Mouse (Mus musculus): ENCODE measurements around the gene Ubtd2. TPM values are rescaled to one million over a fixed set of nuclear protein-coding genes. Genes with fewer than 3 reads are reported as not detected.

Gene Ubtd2
- polyA plus RNA-seq, 1 experiment: 1.6 TPM

DNA sequence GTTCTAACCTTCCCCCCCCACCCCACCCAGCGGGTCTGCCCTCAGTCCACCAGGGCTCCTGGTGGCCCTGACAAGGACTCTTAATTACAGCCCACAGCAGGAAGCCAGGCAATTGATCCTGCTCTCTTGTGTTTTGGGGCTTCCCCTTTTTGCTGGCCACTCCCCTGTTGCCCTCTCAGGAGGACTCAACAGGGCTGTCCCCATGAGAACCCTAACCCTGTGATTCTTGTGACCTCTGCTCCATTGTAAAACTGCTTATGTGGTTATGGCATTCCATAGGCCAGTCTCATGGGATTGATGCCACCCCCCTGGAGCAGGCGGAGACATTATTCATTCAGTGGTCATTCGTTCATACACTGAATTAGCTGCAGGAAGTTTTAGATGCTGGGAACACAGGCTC lies 108.5 kb downstream of the Ubtd2 start:
- H3K36me3 ChIP-seq (ENCODE audit: control insufficient read depth, insufficient read depth, low read length): no peaks in the 10 kb centered on the region
- H3K27ac ChIP-seq (ENCODE audit: insufficient read depth, low read depth, low read length): peak overlapping the region; percentile 96
- H3K27me3 ChIP-seq (ENCODE audit: control insufficient read depth, insufficient read depth, low read length): no peaks in the 10 kb centered on the region
- H3K4me3 ChIP-seq (ENCODE audit: low read depth, low read length): no peak overlapping the region
- peaks cover 67% of the 10 kb centered on the region for H3K4me1 ChIP-seq (ENCODE audit: control insufficient read depth, insufficient read depth, insufficient read length, low read length)
- 18% methylated on average over 3 of the region's 3 CpGs for WGBS
- TF ChIP-seq CTCF (IDR thresholded peaks at IDR 0.05; ENCODE audit: extremely low read depth, insufficient read length, insufficient replicate concordance, low read depth, low read length): no peak
- no peak; the same call in 1 of the 2 replicates for TF ChIP-seq POLR2A (IDR thresholded peaks at IDR 0.05; ENCODE audit: low read depth, low read length)

DNA sequence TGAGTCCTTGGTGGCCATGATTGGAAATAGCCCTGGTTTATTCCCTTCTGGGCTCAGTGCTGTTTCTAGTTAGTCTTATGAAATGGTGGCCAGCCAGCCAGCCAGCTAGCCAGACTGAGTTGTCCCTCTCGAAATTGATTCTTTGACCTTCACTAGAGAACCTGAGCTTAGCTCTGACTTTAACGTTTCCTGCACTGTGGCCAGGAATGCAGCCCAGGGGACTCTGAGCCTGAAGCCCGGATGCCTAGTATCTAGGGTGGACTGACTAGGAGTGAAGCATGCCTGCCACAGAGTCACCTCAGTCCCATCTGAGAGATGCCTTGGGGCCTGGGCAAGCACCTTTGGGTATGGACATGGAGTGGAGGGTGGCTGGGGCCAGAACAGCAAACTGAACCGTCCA lies 109.5 kb downstream of the Ubtd2 start:
- Histone ChIP-seq H3K4me1 (ENCODE audit: control insufficient read depth, insufficient read depth, insufficient read length, low read length) (peaks cover 64% of the 10 kb centered on the region), H3K36me3 (ENCODE audit: control insufficient read depth, insufficient read depth, low read length) (no peaks in the 10 kb centered on the region), H3K4me3 (ENCODE audit: low read depth, low read length) (no peak overlapping the region), H3K27ac (ENCODE audit: insufficient read depth, low read depth, low read length) (peak overlapping the region; percentile 96), H3K27me3 (ENCODE audit: control insufficient read depth, insufficient read depth, low read length) (no peaks in the 10 kb centered on the region)
- 29% methylated on average over 4 of the region's 4 CpGs for WGBS
- no peak for TF ChIP-seq CTCF (IDR thresholded peaks at IDR 0.05; ENCODE audit: extremely low read depth, insufficient read length, insufficient replicate concordance, low read depth, low read length)
- no peak for TF ChIP-seq POLR2A (IDR thresholded peaks at IDR 0.05; ENCODE audit: low read depth, low read length)

DNA sequence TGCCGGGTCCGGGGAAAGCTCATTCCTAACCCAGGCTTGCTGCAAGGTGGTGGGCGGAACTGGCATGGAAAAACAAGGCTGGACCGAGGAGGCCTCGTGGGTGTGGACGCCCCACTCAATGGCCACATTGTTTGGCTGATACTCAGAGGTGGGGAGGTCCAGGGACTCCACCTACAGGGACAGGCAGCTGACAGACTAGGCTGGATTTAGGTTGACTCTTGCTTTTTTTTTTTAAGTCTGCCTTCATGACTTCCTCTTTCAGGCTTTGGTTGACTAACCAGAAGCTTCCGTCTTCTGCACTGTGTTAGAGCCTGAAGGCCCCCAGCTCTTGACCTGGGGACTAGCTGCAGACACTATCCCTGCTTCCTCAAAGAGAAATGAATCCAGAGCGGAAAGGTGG lies 109.9 kb downstream of the Ubtd2 start:
- Histone ChIP-seq H3K27ac (ENCODE audit: insufficient read depth, low read depth, low read length) (peak overlapping the region; percentile 96), H3K4me3 (ENCODE audit: low read depth, low read length) (no peak overlapping the region), H3K27me3 (ENCODE audit: control insufficient read depth, insufficient read depth, low read length) (no peaks in the 10 kb centered on the region), H3K36me3 (ENCODE audit: control insufficient read depth, insufficient read depth, low read length) (no peaks in the 10 kb centered on the region), H3K4me1 (ENCODE audit: control insufficient read depth, insufficient read depth, insufficient read length, low read length) (peaks cover 64% of the 10 kb centered on the region)
- TF ChIP-seq POLR2A (IDR thresholded peaks at IDR 0.05; ENCODE audit: low read depth, low read length) (no peak), CTCF (IDR thresholded peaks at IDR 0.05; ENCODE audit: extremely low read depth, insufficient read length, insufficient replicate concordance, low read depth, low read length) (no peak)
- 33% methylated on average over 8 of the region's 8 CpGs for WGBS

DNA sequence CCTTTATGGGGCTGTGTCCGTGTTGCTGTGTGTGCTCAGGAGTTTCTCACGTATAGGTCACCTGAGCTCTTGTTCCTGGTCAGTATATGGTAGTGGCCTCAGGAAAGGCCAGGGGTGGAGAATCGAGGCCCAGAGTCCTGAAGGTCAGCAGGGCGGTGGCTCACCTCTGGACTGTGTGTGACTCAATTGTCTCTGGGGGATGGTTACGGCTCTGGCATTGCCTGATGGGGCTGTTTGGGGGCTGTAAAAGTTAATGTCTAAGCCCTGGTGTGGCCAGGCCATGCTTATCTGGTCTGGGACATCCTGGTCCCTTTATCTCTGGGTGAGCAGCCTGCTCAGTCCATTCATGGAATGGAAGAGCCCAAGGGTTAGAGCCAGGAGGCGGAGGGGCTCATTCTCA lies 111.0 kb downstream of the Ubtd2 start:
- peaks cover 62% of the 10 kb centered on the region for H3K4me1 ChIP-seq (ENCODE audit: control insufficient read depth, insufficient read depth, insufficient read length, low read length)
- TF ChIP-seq CTCF (IDR thresholded peaks at IDR 0.05; ENCODE audit: extremely low read depth, insufficient read length, insufficient replicate concordance, low read depth, low read length) (no peak), POLR2A (IDR thresholded peaks at IDR 0.05; ENCODE audit: low read depth, low read length) (no peak)
- peak overlapping the region; percentile 96 for H3K27ac ChIP-seq (ENCODE audit: insufficient read depth, low read depth, low read length)
- H3K36me3 ChIP-seq (ENCODE audit: control insufficient read depth, insufficient read depth, low read length): no peaks in the 10 kb centered on the region
- H3K27me3 ChIP-seq (ENCODE audit: control insufficient read depth, insufficient read depth, low read length): no peaks in the 10 kb centered on the region
- WGBS: 69% methylated on average over 6 of the region's 6 CpGs
- H3K4me3 ChIP-seq (ENCODE audit: low read depth, low read length): no peak overlapping the region

Other genes with a start within 250 kb of the Ubtd2 start
- 11.5 and 22.5 TPM in 2 replicates for gene Snrnp25, start 250.0 kb upstream of the Ubtd2 start, polyA plus RNA-seq (2012; rRNA removed)
- 56.7 and 64.4 TPM in 2 replicates for gene Rhbdf1, start 233.1 kb upstream of the Ubtd2 start, polyA plus RNA-seq (2012; rRNA removed)
- gene Mpg, start 228.9 kb upstream of the Ubtd2 start, polyA plus RNA-seq (2012; rRNA removed): 4.9 and 7.5 TPM in 2 replicates
- gene Nprl3, start 187.7 kb upstream of the Ubtd2 start, polyA plus RNA-seq (2012; rRNA removed): 25.1 and 35.7 TPM in 2 replicates
- not detected in 2 replicates for gene Hba-x, start 179.0 kb upstream of the Ubtd2 start, polyA plus RNA-seq (2012; rRNA removed)
- 54.1 and 70.6 TPM in 2 replicates for gene Hba-a1, start 171.9 kb upstream of the Ubtd2 start, polyA plus RNA-seq (2012; rRNA removed)
- gene Hbq1b, start 168.4 kb upstream of the Ubtd2 start, polyA plus RNA-seq (2012; rRNA removed): not detected in 2 replicates
- 106 and 108 TPM in 2 replicates for gene Hba-a2, start 158.9 kb upstream of the Ubtd2 start, polyA plus RNA-seq (2012; rRNA removed)
- not detected in 2 replicates for gene Hbq1a, start 155.3 kb upstream of the Ubtd2 start, polyA plus RNA-seq (2012; rRNA removed)
- gene Sh3pxd2b, start 107.5 kb upstream of the Ubtd2 start, polyA plus RNA-seq (2012; rRNA removed): 1.7 and 2.4 TPM in 2 replicates
- gene Efcab9, start 76.7 kb downstream of the Ubtd2 start, polyA plus RNA-seq (2012; rRNA removed): not detected in 2 replicates
- 12.7 and 49.4 TPM in 2 replicates for gene Stk10, start 77.9 kb downstream of the Ubtd2 start, polyA plus RNA-seq (2012; rRNA removed)
- 17.3 and 29.8 TPM in 2 replicates for gene Fbxw11, start 187.4 kb downstream of the Ubtd2 start, polyA plus RNA-seq (2012; rRNA removed)

Data from small intestine, adult 2 months (tissue).